Mouse (Mus musculus): Measurements from ENCODE around the gene Med13l.
A peak's percentile ranks its signal among the peaks of the same experiment; 100 is the strongest.

The Med13l gene

GRCm38 (mm10) chr5:118665023-118665422, 104.5 kb downstream of the Med13l start:
- no peak for DNase-seq

GRCm38 (mm10) chr5:118666437-118667207, 106.1 kb downstream of the Med13l start:
- no peak for DNase-seq

GRCm38 (mm10) chr5:118667863-118668262, 107.4 kb downstream of the Med13l start:
- DNase-seq: no peak

- no peak for DNase-seq
Observed at GRCm38 (mm10) chr5:118668931-118669330, 108.5 kb downstream of the Med13l start.

GRCm38 (mm10) chr5:118672111-118672510, 111.6 kb downstream of the Med13l start:
- no peak for DNase-seq

- DNase-seq: no peak
Observed at GRCm38 (mm10) chr5:118673859-118674258, 113.4 kb downstream of the Med13l start.

- peak; percentile 45 to 46 for DNase-seq
Observed at GRCm38 (mm10) chr5:118674321-118674720, 113.8 kb downstream of the Med13l start.

GRCm38 (mm10) chr5:118675697-118676096, 115.2 kb downstream of the Med13l start:
- no peak for DNase-seq

GRCm38 (mm10) chr5:118676151-118676918, 115.9 kb downstream of the Med13l start:
- DNase-seq: no peak

- peak in 1 of 2 experiments; percentile 34 for DNase-seq
Observed at GRCm38 (mm10) chr5:118679283-118679835, 118.9 kb downstream of the Med13l start.

GRCm38 (mm10) chr5:118680853-118681252, 120.4 kb downstream of the Med13l start:
- no peak for DNase-seq

- no peak for DNase-seq
Observed at GRCm38 (mm10) chr5:118682007-118682406, 121.5 kb downstream of the Med13l start.

- DNase-seq: no peak
Observed at GRCm38 (mm10) chr5:118685145-118685544, 124.7 kb downstream of the Med13l start.

GRCm38 (mm10) chr5:118686021-118686420, 125.5 kb downstream of the Med13l start:
- no peak for DNase-seq

GRCm38 (mm10) chr5:118688886-118689835, 128.7 kb downstream of the Med13l start:
- peak; percentile 71 to 83 for DNase-seq

GRCm38 (mm10) chr5:118691025-118691709, 130.7 kb downstream of the Med13l start:
- DNase-seq: no peak

GRCm38 (mm10) chr5:118691710-118692040, 131.2 kb downstream of the Med13l start:
- no peak for DNase-seq

- no peak for DNase-seq
Observed at GRCm38 (mm10) chr5:118693996-118694395, 133.5 kb downstream of the Med13l start.

- DNase-seq: peak; percentile 53 to 65
Observed at GRCm38 (mm10) chr5:118697073-118697472, 136.6 kb downstream of the Med13l start.

GRCm38 (mm10) chr5:118700978-118701377, 140.5 kb downstream of the Med13l start:
- DNase-seq: no peak

GRCm38 (mm10) chr5:118702674-118703073, 142.2 kb downstream of the Med13l start:
- DNase-seq: no peak

GRCm38 (mm10) chr5:118704148-118704547, 143.7 kb downstream of the Med13l start:
- DNase-seq: no peak

Measured in cerebellum, adult 18-20 months (tissue).